Mouse (Mus musculus): ENCODE data around the gene Ap2s1. TPM values are rescaled to one million over a fixed set of nuclear protein-coding genes. Genes with fewer than 3 reads are reported as not detected.
"Not testable (repeated sequence)": the region's sequence is repeated elsewhere in the genome, so short reads cannot be mapped to it uniquely, and the experiment has no call there.

The Ap2s1 gene
- total RNA-seq (2021): 10 to 100 TPM; 65.4 to 71.9 TPM
- long read RNA-seq, experiment 1, transcript Ap2s1-201 (5 exons, 836 nt): major isoform, 35 of 37 reads
- long read RNA-seq, experiment 1, partial matches to known transcripts: 1 of 37 reads
- long read RNA-seq, experiment 1, other reads (novel, unspliced or antisense): 1 of 37 reads
- long read RNA-seq, experiment 2, transcript Ap2s1-201 (5 exons, 836 nt): major isoform, 29 of 29 reads
- long read RNA-seq, experiment 2, partial matches to known transcripts: 0 of 29 reads
- long read RNA-seq, experiment 2, other reads (novel, unspliced or antisense): 0 of 29 reads

DNA sequence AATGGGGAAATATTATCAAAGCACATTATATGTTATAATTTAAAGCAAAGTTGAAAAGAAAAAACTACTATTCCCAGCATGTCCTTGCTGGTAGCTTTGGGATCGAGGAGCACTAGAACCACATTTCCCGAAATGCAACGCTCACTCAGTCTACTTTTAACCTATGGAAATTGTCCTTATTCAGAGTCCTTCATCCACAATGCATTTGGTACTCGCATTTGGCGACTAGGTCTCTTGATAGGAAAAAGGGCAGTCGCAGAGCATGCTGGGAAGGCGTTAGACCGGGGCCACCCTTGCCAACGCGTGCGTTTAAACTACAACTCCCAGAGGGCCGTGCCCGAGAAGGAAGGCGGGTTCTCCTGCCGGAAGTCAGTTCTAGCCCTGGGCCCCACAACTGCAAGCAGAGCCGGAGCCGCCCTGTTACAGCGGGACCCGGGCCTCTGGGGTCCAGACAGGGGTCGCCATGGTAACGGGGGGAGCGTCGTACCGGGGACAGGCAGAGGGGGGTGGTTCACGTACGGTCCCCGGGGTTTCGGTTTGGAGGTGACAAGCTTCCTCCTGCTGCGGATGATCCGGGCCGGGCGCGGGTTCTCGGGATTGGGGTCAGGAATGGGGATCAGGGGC, at the start of gene Ap2s1:
Ap2s1 (plus strand) TSS at position 338 of the 624 bp plus-strand sequence.
- DNase-seq: peak; percentile 91

DNA sequence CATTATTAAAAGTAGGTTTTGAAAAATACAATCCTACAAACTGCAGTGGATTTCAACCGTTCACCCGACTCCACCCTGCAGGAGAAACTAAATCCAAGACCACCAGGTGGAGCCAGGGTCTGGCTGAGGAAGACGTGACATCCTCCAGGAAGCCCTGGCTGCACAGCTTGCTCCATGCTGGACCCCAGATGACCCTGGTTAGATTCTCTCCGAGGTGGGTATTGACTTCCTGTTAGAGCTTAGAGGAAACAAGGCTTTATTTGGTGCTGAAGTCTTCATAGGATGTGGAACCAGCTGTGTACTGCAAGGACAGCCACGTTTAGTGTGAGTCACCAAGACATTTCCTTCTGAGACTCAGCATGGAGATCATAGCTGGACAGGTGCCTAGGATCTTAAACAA, 49.0 kb upstream of the Ap2s1 start:
- no peak for DNase-seq

DNA sequence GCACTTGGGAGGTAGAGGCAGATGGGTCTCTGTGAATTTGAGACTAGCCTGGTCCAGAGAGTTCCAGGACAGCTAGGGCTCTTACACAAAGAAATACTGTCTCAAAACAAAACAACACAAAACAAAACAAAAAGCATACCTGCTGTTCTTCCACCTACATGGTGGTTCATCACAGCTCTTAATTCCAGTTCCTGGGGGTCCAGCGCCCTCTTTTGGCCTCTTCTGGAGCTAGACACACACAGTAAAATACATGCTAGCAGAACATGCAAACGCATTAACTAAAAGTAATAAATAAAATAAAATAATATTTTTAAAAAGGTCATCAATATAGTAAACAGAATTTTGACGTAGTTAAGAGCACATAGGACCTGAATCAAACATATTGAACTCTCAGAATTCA, 43.2 kb upstream of the Ap2s1 start:
- peak; percentile 39 for DNase-seq

DNA sequence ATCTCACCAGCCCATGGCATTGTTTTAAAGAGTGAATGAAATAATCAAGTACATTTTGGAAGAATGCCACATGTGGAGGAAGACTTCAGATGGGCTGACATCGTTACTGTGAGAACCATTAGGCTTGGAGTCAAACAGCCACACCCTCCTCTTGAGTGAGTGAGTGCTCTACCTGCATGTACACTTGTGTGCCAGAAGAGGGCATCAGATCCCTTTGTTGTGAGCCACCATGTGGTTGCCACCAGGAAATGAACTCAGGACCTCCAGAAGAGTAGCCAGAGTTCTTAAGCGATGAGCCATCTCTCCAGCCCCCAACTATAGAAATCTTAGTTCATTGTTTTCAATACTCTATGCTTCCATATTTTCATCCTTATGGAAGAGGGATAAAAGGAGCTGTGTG, 39.2 kb upstream of the Ap2s1 start:
- DNase-seq: no peak

DNA sequence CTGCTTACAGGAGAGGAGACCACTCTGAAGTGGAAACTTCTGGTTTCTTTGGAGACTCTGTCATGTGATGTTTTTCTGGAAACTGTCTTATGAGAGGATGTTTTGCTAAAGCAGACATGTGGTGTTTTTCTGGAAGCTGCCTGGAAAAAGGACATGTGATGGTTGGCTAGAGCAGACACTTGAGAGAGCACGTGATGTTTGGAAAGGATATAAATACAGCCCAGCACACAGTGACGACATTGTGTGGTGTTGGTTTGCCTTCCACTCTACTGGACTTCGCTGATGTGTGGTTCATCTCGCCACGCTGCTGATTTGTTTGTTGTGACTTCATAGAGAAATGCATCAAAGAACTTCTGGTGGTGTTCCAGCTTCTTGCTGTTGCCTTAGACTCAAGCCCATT, 37.6 kb upstream of the Ap2s1 start:
- DNase-seq: no peak

DNA sequence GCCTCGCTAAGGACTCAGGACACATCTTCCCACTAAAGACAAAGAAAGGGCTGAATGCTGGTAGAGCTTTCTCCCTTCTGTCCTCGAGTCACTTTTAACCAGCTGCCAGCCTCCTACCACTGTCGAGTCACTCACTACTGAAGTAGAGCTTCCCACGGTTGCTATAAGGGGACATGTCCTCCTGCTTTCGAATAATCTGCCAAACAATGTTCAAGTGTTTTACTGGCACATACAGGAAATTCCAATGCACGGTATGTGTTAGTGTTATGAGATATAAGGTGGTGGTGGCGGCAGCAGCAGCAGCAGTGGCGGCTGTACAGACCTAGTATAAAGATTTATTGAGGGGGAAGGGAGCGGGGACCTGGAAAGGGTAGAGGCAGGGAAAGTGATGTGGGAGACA, 31.8 kb upstream of the Ap2s1 start:
- no peak for DNase-seq

DNA sequence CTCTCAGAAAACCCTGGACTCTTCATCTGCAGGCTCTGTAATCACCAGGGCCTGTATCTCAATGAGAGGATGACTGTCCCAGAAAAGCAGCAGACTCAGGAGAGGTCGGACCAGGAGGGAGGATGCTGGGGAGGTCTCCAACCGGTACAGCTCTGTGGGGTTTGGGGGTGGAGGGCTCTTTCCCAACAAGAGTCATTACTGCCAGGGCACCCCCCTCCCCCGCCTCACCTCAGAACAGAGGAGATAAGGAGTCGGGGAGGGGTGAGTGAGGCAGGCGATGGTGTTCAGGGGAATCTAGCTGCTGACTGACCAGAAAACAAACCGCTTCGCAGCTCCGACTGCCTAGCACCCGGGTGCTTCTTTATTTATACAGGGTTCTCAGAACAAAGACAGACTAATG, 30.0 kb upstream of the Ap2s1 start:
- DNase-seq: no peak

DNA sequence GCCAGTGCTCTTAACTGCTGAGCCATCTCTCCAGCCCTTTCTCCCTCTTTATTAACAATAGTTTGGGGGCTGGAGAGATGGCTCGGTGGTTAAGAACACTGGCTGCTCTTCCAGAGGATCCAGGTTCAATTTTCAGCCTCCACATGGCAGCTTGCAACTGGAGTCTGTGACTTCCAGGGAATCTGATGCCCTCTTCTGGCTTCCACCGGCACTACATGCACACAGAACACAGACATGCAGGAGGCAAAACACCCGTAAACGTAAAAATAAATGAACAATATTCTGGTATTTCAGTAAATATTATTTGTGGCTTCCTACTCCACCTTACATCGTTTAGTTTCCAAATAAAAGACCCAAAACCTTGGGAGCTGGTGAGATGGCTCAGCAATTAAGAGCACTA, 27.6 kb upstream of the Ap2s1 start:
- DNase-seq: no peak

DNA sequence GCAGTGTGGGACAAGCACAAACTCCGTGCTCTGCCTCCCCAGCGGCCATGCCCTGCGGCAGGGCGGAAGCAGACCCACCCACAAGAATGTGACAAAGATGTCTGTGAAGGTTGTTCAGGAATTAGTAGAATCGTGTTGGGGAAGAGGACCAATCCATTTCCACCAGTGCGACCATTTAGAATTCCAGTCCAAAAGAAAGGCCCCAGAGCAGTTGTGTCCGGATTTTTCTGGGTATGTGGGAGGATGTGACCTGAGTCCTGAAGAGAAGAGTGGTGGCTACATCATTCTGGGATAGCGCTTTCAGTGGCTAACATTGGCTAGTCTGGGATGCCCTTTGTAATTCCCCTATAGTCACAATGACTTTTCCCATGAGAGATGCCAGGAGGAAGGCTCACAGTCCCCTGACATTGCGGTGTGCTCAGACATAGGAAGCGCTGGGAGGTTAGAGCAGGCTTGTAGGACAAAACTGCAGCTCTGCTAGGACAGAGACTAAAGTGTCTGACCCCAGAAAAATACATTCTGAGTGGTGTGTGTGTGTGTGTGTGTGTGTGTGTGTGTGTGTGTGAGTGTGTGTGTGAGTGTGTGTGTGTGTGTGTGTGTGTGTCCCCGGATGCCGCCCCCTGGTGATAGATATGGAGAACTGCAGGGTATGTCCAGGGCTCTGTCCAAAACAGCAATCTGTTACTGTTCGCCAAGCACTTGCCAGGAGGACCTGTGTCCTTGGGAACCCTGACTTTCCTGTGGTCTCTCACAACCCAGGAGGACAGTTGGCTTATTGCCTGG, 25.4 kb upstream of the Ap2s1 start:
- no peak for DNase-seq

DNA sequence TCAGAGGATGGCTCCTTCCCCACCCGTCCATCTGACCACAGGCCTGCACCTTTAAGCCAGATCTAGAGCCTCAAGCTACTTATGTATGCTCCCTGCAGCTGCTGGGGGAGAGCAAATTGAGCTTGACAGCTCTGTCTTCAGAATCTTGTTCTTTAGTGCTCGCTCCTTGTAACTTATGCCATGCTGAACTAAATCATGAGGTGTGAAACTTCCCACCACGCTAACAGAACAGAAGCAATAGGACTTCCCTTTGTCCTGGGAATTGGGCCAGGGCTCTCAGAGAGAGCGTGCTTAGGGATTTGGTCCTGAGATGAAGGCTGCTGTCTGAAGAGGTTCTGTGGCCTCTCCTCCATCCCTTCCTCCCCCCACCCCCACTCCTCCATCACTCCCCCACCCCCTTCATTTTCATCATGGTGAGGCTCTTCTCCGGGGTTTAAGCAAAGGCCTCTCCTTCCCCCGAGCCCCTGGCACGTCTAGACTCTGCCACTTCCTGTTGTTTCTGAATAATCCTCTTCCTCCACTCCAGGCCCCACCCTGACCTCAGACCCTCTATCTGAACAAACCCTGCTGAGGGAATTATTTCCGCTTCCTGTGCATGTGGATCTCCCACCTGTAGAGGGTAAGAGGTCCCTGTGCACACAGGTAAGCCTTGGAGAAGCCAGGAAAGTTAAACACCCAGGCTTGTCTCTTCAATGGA, 21.6 kb upstream of the Ap2s1 start:
- not testable (repeated sequence) for DNase-seq

DNA sequence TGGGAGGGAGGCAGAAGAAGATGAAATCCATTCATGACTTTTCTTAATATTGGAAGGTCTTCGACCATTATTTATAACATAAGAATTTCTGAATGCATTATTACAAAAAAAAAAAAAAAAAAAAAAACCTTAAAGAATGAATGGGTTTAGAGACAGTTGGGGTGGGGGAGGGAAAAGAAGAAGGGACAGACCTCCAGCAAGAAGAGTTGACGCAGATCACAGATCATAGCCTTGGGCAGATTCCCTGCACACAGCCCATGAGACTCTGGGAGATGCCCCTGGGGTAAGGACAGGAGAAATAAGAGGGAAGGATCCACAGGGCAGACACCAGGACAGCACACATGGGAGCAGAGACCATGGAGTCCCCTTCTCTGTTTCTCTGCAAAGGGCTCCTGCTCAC, 16.6 kb upstream of the Ap2s1 start, which contains the start of gene Ceacam9:
Ceacam9 (plus strand) TSS at position 301 of the 400 bp plus-strand sequence.
- no peak for DNase-seq

DNA sequence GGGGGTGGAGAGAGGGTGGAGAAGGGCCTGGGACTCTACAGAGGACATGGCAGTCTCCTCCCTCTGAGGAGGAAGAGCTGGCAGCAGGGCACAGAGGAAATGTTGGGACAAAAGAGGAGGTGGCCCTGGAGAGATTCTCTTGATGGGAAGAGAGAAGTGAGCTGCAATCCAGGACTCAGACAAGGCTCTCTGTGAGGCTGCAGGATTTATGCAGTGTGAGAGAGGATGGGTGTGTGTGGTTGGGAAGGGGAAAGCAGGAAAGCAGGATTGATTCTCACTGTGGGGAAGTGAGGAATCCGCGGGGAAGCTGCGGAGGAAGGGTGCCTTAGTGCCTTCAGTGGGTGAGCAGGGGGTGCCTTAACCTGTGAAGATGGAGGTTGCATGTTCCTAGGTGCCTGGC, 15.7 kb upstream of the Ap2s1 start:
- DNase-seq: not testable (repeated sequence)

DNA sequence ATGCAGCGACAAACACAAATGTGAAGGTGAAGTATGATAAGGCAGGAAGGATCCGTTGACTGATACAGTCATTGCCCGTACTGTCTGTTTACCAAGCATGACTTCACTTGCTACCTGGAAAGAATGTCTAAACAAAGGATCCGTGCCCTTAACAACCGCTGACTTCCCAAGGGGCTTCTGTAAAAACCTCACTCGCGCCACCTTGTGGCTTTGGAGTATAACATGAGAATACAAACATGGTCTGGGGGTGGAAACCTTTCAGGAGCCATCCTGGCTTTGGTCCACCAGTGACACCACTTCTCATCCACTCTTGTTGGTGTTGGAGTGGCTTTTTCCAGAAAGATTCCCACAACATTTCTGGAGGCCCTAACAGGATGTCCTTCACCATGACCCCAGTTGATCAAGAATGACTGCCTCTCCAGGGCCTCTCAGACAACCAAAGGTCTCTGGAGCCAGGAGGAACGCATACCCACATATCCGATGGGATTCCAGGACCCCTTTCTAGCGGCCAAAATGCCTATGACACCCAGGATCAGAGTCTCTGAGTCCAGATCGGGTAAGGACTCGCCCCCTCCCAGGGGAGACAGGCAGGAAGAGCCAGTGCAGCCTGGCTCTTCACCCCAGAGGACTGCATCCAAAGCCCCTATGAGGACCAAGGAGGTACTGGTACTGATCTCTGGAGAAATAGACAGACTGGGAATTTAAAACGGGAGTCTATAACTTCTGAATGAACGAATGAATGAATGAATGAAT, 9.4 kb upstream of the Ap2s1 start:
- peak; percentile 81 for DNase-seq

DNA sequence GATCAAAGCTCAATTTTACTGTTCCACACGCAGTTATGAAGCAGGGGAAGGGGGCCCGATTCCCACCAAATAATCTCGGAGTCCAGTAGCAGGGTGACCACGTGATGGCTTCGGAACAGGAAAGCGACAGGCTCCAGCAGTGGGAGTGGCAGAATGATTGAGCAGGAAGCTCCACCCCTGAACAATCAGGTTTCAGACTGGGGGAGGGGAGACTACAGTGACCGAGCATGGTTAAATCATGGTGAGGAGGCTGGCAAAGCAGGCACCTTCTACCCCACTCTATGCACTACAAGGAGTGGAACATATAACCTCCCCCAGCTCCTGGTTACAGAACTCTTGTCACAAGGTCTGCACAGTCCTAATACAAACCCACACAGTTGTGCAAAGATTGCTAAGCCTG, 8.6 kb upstream of the Ap2s1 start:
- DNase-seq: not testable (repeated sequence)

DNA sequence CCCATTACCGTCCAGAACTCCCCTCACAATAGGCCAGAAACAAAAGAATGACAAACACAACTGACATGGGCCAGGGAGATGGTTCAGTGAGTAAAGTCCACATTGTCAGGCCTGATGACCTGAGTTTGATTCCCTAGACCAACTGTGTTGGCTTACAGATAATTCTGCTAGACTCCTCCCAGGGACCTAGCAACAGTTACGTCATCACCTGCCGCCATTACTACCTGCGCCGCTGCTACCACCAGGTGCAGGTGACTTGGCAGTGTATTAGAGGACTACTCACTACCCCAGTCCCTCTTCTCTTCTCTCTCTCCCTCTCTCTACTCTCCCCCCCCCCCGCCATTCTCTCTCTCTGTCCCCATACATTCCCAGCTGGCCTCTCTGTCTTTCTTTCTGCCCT, 7.4 kb upstream of the Ap2s1 start:
- no peak for DNase-seq

DNA sequence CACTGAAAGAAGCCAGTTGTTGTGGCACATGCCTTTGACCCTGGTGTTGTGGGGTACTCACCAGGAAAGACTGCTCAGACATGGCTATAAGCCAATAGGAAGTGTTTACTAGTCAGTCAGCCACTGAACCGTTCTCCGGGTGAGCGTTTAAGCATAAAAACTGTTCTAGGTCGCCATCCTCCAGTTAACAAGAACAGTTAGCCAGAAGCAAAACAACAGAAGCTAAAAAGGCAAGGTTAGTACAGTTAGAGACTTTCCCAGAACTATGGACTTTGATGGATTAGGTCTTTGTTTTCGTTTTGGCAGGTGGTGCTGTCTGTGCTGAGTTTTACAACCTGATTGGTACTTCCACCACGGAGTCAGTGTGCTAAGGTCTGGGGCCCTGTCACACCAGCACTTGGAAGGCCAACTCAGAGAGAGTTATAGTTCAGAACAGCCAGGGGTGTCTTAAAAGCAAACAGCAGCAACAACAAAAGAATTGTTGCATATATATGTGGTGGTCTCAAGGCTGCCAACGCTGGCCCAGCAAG, 6.3 kb upstream of the Ap2s1 start:
- DNase-seq: no peak

DNA sequence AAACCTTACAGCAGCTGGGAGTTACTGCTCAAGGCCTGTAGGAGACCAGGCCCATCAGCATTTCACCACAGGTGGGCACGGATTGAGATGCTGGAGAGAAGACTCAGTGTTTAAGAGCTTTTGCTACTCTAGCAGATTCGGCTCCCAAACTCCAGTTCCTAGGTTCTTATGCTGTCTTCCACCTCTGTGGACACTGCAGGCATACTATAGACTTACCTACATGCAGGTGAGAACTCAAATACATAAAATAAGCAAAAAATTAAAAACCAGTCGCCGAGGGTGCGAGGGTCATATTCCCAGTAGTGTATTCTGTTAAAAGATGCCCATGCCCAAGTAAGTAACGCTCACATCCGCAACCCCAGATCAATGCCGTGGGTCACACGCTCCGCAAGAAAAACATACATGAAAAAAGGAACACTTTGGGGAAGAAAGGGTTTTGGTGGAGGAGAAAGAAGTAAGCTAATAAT, 571 bp upstream of the Ap2s1 start:
- no peak for DNase-seq

DNA sequence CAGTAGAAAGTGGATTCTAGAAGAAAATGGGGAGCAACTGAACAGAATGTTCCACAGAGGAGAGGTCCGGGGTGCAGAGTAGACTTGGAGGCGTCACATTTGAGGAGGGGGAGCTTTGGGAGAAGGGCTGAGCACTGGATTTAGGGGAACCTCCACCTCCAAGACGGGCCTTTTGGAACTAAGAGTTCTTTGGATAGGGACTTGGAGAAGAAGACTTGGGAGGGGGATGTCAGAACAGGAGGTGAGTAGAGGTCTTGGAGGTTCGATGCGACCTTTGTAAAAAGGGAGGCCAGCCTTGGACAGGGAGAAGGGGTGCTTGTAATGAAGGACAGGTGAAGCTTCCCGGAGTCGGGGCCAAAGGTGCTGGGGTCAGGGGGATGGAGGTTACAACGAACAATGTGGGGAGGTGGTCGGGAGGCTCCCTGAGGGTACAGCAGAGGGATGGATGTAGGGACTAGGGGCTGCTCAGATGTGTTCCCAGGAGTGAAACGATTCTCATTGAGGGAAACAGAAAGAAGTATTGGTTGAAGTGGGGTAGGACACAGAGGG, 920 bp downstream of the Ap2s1 start:
- DNase-seq: no peak

DNA sequence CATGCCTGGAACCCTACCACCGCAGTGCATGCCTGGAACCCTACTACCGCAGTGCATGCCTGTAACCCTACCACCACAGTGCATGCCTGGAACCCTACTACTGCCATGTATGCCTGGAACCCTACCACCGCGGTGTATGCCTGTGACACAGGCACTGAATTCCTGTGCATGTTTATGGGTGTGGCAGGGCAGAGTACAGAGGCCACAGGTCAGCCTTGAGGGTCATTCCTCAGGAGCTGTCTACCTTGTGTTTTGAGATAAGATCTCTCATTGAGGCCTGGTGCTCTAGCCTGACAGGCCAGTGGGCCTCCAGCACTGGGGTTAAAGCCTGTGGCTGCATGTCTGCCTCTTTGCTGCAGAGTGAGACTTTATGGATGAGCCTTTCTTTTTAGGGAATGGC, 7.2 kb downstream of the Ap2s1 start:
- DNase-seq: no peak

DNA sequence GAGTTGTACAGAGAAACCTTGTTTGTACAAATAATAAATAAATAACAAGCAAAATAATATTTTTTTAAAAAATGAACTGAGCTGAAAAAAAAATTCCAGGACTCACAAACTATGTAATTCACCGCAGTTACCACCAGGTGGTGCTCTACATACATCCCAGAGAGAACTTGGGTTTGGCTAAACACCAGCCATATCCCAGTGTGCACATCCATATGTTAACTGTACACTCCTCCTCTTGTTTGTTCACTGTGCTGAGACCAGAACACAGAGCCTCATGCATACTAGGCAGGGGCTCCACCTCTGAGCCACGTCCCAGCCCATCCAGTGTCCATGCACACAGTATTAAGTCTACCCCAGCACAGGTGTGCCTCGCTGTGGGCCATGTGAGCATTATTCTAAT, 7.9 kb downstream of the Ap2s1 start:
- peak; percentile 48 for DNase-seq

DNA sequence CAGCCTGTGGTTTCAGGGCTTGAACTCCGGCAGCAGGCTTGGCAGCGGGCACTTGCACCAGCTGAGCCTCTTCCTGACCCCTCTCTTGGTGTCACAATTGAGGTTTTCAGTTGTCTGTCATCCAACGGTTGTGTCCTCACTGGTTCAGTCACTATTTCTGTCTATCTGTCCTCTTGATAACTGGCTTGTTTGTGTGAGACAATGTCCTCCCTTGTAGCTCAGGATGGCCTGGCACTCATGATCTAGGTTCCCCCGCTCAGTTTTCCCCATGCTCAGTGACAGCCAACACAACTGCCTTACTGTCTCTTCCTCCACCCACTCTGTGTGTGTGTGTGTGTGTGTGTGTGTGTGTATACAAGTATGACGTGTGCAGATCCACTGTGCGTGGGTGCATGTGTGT, 9.4 kb downstream of the Ap2s1 start:
- DNase-seq: no peak

Data from gastrocnemius, postnatal 10 days (tissue).